In genomic region chr2:144779263-144779662, GRCm38 (mm10) we compare ENCODE assay signal across 27 mouse cellular contexts. TPM values are rescaled to one million over a fixed set of nuclear protein-coding genes. Genes with fewer than 3 reads are reported as not detected.
"Had no signal": no experiment of that assay in that cellular context is flagged by ENCODE, and none has a peak within 500 bp of the region (broad histone marks: within the 10 kb centered on the region; RNA-seq: fewer than 3 reads in every experiment).

No protein-coding gene starts in this region.

- H3K4me2 ChIP-seq: lung, embryonic 14.5 days; midbrain, embryonic 12.5 days; neural tube, embryonic 13.5 days; neural tube, embryonic 15.5 days had no signal

- H3K9me3 ChIP-seq: midbrain, embryonic 12.5 days; neural tube, embryonic 13.5 days; neural tube, embryonic 15.5 days had no signal

- H3K27me3 ChIP-seq: midbrain, embryonic 12.5 days; neural tube, embryonic 13.5 days; neural tube, embryonic 15.5 days had no signal

- ATAC-seq: midbrain, embryonic 16.5 days had no signal

- H3K9ac ChIP-seq: liver, embryonic 14.5 days; lung, embryonic 14.5 days; midbrain, embryonic 12.5 days; neural tube, embryonic 13.5 days; neural tube, embryonic 15.5 days had no signal

- H3K4me1 ChIP-seq: midbrain, embryonic 12.5 days had no signal

- DNase-seq: lung, adult 18-20 months; lung, embryonic 14.5 days; lung, postnatal 10 days; lung, postnatal 4 days; midbrain, embryonic 14.5 days; retina, postnatal 1 day; right cerebral cortex, adult 18-20 months; right cerebral cortex, postnatal 25 days; right cerebral cortex, postnatal 4 days; spleen, adult 18-20 months; thymus, adult 18-20 months; thymus, postnatal 14 days; thymus, postnatal 36 days had no signal

- H3K27ac ChIP-seq: liver, embryonic 14.5 days; midbrain, embryonic 12.5 days; neural tube, embryonic 13.5 days; neural tube, embryonic 15.5 days had no signal

- H3K36me3 ChIP-seq: midbrain, embryonic 12.5 days; neural tube, embryonic 13.5 days; neural tube, embryonic 15.5 days had no signal

- H3K4me3 ChIP-seq: midbrain, embryonic 12.5 days; myocyte; neural tube, embryonic 13.5 days; neural tube, embryonic 15.5 days had no signal

RNA-seq across cellular contexts. Expression of gene Scp2d1, which starts 44.2 kb away (rescaled TPM):
- total RNA-seq: megakaryocyte-erythroid progenitor cell, adult 5-6 weeks had no signal
- polyA plus RNA-seq: liver, embryonic 14.5 days; liver, embryonic 16.5 days; lung, embryonic 14.5 days; lung, embryonic 16.5 days; midbrain, embryonic 12.5 days; midbrain, embryonic 14.5 days; midbrain, embryonic 16.5 days; myocyte; neural tube, embryonic 11.5 days; neural tube, embryonic 13.5 days; neural tube, embryonic 15.5 days; small intestine, adult 2 months; stomach, embryonic 14.5 days; stomach, embryonic 16.5 days; thymus, postnatal 0 days had no signal
